Mouse (Mus musculus) heart, adult 2 months (tissue): ENCODE results near the gene Arhgap19.

ENCODE experiments used
- CTCF ChIP-seq: fragments of 200-600 bp; IDR thresholded peaks from 2 replicates; pipeline ENCODE4 v1.8.1; 2022; ENCODE audit warnings: antibody characterized with exemption, mild to moderate bottlenecking, moderate library complexity
- POLR2A ChIP-seq: fragments of 200-500 bp; IDR thresholded peaks from 2 replicates; pipeline ENCODE4 v1.6.1; 2011; ENCODE audit warnings: mild to moderate bottlenecking, low read depth, low read length, control low read depth; ENCODE audit not compliant: insufficient read depth

DNA sequence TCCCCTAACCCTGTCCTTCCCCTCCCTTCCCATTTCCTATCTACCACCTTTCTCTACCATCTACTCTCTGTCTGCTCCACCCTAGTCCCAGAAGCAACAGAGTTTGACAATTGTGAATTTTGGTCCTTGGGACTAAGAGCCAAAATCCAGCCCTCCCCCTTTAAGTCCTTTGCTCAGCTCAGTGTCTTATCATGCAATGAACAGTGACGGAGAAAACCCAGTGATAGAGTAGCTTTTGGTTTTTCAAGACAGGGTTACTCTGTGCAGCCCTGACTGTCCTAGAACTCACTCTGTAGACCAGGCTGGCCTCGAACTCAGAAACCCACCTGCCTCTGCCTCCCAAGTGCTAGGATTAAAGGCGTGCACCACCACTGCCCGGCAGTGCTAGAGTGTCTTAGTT, 11.5 kb upstream of the Arhgap19 start:
- TF ChIP-seq CTCF (no peak), POLR2A (no peak)
